Mouse (Mus musculus): Measurements from ENCODE around the gene Myo1c. TPM values are rescaled to one million over a fixed set of nuclear protein-coding genes. Genes with fewer than 3 reads are reported as not detected.

Myo1c gene
- polyA plus RNA-seq (2017; shearing (Covaris generic)) = 8.2 TPM

GRCm38 (mm10) chr11:75650311-75650710 is at the start of gene Myo1c:
TSS of gene Myo1c (plus strand) at chr11:75650504.

GRCm38 (mm10) chr11:75630645-75631229 is 19.6 kb upstream of the Myo1c start, which contains the start of gene Inpp5k:
TSS of gene Inpp5k (plus strand) at chr11:75630988.

GRCm38 (mm10) chr11:75678747-75679438 is 28.6 kb downstream of the Myo1c start, which contains the start of gene Crk:
TSS of gene Crk (plus strand) at chr11:75679259.

Other genes starting within 250 kb of the Myo1c start
- not detected for gene Serpinf1, start 227.8 kb upstream of the Myo1c start, polyA plus RNA-seq (2017; shearing (Covaris generic))
- gene Serpinf2, start 210.9 kb upstream of the Myo1c start, polyA plus RNA-seq (2017; shearing (Covaris generic)) = not detected
- gene Wdr81, start 195.8 kb upstream of the Myo1c start, polyA plus RNA-seq (2017; shearing (Covaris generic)) = 8.7 TPM
- gene Tlcd2, start 188.8 kb upstream of the Myo1c start, polyA plus RNA-seq (2017; shearing (Covaris generic)) = 0.73 TPM
- 52.2 TPM for gene Prpf8, start 163.7 kb upstream of the Myo1c start, polyA plus RNA-seq (2017; shearing (Covaris generic))
- gene Rilp, start 140.4 kb upstream of the Myo1c start, polyA plus RNA-seq (2017; shearing (Covaris generic)) = not detected
- 0.12 TPM for gene Scarf1, start 137.0 kb upstream of the Myo1c start, polyA plus RNA-seq (2017; shearing (Covaris generic))
- 45.2 TPM for gene Slc43a2, start 118.8 kb upstream of the Myo1c start, polyA plus RNA-seq (2017; shearing (Covaris generic))
- 350 TPM for gene Pitpna, start 62.4 kb upstream of the Myo1c start, polyA plus RNA-seq (2017; shearing (Covaris generic))
- gene Inpp5k, start 19.5 kb upstream of the Myo1c start, polyA plus RNA-seq (2017; shearing (Covaris generic)) = 103 TPM
- gene Crk, start 28.8 kb downstream of the Myo1c start, polyA plus RNA-seq (2017; shearing (Covaris generic)) = 75.3 TPM
- gene Ywhae, start 82.4 kb downstream of the Myo1c start, polyA plus RNA-seq (2017; shearing (Covaris generic)) = 167 TPM
- gene Doc2b, start 145.5 kb downstream of the Myo1c start, polyA plus RNA-seq (2017; shearing (Covaris generic)) = not detected

Data from naive thymus-derived CD4-positive, alpha-beta T cell, adult 5 months (primary cell).